Mouse (Mus musculus) liver, embryonic 14.5 days (tissue): ENCODE data around the gene Ssbp2.

Source experiments
- CTCF ChIP-seq: IDR thresholded peaks from 2 replicates; pipeline ENCODE4 v1.5.1; 2016; ENCODE audit warnings: antibody characterized with exemption, low read depth, control low read depth
- EP300 ChIP-seq: IDR thresholded peaks from 2 replicates; pipeline ENCODE4 v1.6.1; 2016; ENCODE audit warnings: antibody characterized with exemption, low read depth

DNA sequence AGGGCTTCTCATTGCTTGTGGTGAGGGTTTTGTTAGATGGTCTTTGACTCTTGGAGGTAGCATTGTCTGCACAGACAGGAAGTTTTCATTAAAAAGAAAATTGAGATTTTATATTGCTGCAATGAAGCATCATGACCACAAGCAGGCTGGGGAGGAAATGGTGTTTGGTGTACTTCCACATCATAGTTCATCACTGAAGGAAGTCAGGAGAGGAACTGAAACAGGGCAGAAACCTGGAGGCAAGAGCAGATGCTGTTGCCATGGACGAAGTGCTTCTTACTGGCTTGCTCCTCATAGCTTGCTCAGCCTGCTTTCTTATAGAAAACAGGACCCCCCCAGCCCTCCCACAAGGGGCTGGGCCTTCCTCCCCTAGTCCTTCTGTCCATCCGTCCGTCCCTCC, 139.5 kb downstream of the Ssbp2 start:
- TF ChIP-seq EP300 (no peak), CTCF (no peak)
